In genomic region chr7:31119556-31119955, GRCm38 (mm10) we compare ENCODE assay signal across 24 mouse cellular contexts. TPM values are rescaled to one million over a fixed set of nuclear protein-coding genes. Genes with fewer than 3 reads are reported as not detected.
DNase-seq lines count a peak whose midpoint lies in the region; TF ChIP-seq lines count a peak whose summit lies in the region.
"Had no signal": no experiment of that assay in that cellular context is flagged by ENCODE, and none has a peak within 500 bp of the region (broad histone marks: within the 10 kb centered on the region; RNA-seq: fewer than 3 reads in every experiment).

No protein-coding gene starts in this region.

- peak overlapping the region; percentile 83 for H3K27ac ChIP-seq in cerebellum, adult 2 months (ENCODE audit: insufficient read depth, low read length)
- H3K27ac ChIP-seq in gastrocnemius, adult 2 months, result peak overlapping the region; percentile 93
- peak overlapping the region; percentile 11; the same call in 1 of the 2 replicates for H3K27ac ChIP-seq in layer of hippocampus, adult 2 months

- no peak for TF ChIP-seq CTCF in cerebellum, adult 2 months (IDR thresholded peaks at IDR 0.05; ENCODE audit: borderline replicate concordance, insufficient read depth, low read depth, low read length)
- no peak for TF ChIP-seq CTCF in gastrocnemius, adult 2 months (IDR thresholded peaks at IDR 0.05)
- TF ChIP-seq CTCF in layer of hippocampus, adult 2 months (conservative IDR thresholded peaks at IDR 0.05), result no peak

- intact Hi-C loops in gastrocnemius, adult 2 months (cut with DNase I), result no loop called here

- no peak overlapping the region for H3K4me3 ChIP-seq in cerebellum, adult 2 months (replicated peaks; ENCODE audit: insufficient read depth, low read depth, low read length)
- H3K4me3 ChIP-seq in gastrocnemius, adult 2 months, result no peak overlapping the region; the same call in 1 of the 2 replicates
- H3K4me3 ChIP-seq in layer of hippocampus, adult 2 months, result no peak overlapping the region

- peak in 1 of 2 experiments; percentile 46 for DNase-seq in cerebellum, adult 2 months
- no peak for DNase-seq in cerebellum, postnatal 4 days (ENCODE audit: low spot score in 2 of 2)
- DNase-seq in cerebellum, adult 9-11 months, result peak; percentile 57
- DNase-seq in cerebellum, postnatal 36 days, result no peak
- DNase-seq in gastrocnemius, adult 2 months, result peak; percentile 61
- no peak for DNase-seq in gastrocnemius, adult 18-20 months (ENCODE audit: low spot score)
- no peak for DNase-seq in layer of hippocampus, adult 2 months (ENCODE audit: low spot score in 2 of 2)
- DNase-seq in layer of hippocampus, adult 18-20 months (ENCODE audit: low spot score in 2 of 2), result no peak
- DNase-seq: adrenal gland, adult 2 months; adrenal gland, adult 8-10 months; adrenal gland, postnatal 10 days; adrenal gland, postnatal 14 days; adrenal gland, postnatal 25 days; adrenal gland, postnatal 36 days; B cell, adult 2 months; cerebellum, adult 11 months; cerebellum, adult 11-12 months had no signal

- peaks cover 64% of the 10 kb centered on the region for H3K4me1 ChIP-seq in cerebellum, adult 2 months (ENCODE audit: control insufficient read depth, insufficient read depth, low read length)

- 31% methylated on average over 5 of the region's 5 CpGs for WGBS in cerebellum, adult 2 months

- H3K27me3 ChIP-seq in cerebellum, adult 2 months (ENCODE audit: control insufficient read depth, insufficient read depth, low read length), result no peaks in the 10 kb centered on the region
- H3K27me3 ChIP-seq: CH12.LX, Patski had no signal

- TF ChIP-seq POLR2A in cerebellum, adult 2 months (IDR thresholded peaks at IDR 0.05; ENCODE audit: borderline replicate concordance, insufficient read depth, low read length), result no peak

RNA-seq across cellular contexts. Expression of gene Hpn, which starts 4.5 kb away (rescaled TPM):
- 9.4 and 10.8 TPM in 2 replicates for polyA plus RNA-seq in cerebellum, adult 2 months (2012; rRNA removed)
- 10 to 100 TPM; 14.0 to 15.9 TPM for total RNA-seq in gastrocnemius, adult 2 months (2021)
- 10 to 100 TPM; 15.0 to 20.7 TPM for total RNA-seq in gastrocnemius, adult 18-20 months (2021)
- total RNA-seq in layer of hippocampus, adult 2 months (2021), result 1 to 10 TPM; 2.9 to 7.1 TPM
- total RNA-seq in layer of hippocampus, adult 18-20 months (2021), result 1 to 10 TPM; 4.3 to 7.0 TPM
- polyA plus RNA-seq: C2C12, G1E had no signal

RNA-seq across cellular contexts. Expression of gene Scn1b, which starts 7.2 kb away (rescaled TPM):
- 1,376 and 1,380 TPM in 2 replicates for polyA plus RNA-seq in cerebellum, adult 2 months (2012; rRNA removed)
- total RNA-seq in gastrocnemius, adult 2 months (2021), result 100 to 1,000 TPM; 748 to 815 TPM
- 100 to 1,000 TPM; 924 to 953 TPM for total RNA-seq in gastrocnemius, adult 18-20 months (2021)
- total RNA-seq in layer of hippocampus, adult 2 months (2021), result 100 to 1,000 TPM; 585 to 611 TPM
- total RNA-seq in layer of hippocampus, adult 18-20 months (2021), result 100 to 1,000 TPM; 669 to 714 TPM
- total RNA-seq: G1E, MEL had no signal
- polyA plus RNA-seq: activated CD4-positive, CD25-positive, alpha-beta regulatory T cell, adult 4 months; CD4-positive, CD25-positive, alpha-beta regulatory T cell, adult 4 months; G1E had no signal

RNA-seq across cellular contexts. Expression of gene Gramd1a, which starts 36.1 kb away (rescaled TPM):
- polyA plus RNA-seq in cerebellum, adult 2 months (2012; rRNA removed), result 148 and 153 TPM in 2 replicates
- total RNA-seq in gastrocnemius, adult 2 months (2021), result 10 to 100 TPM; 47.2 to 61.7 TPM
- total RNA-seq in gastrocnemius, adult 18-20 months (2021), result 10 to 100 TPM; 35.7 to 37.1 TPM
- total RNA-seq in layer of hippocampus, adult 2 months (2021), result 100 to 1,000 TPM; 118 to 124 TPM
- 100 to 1,000 TPM; 108 to 115 TPM for total RNA-seq in layer of hippocampus, adult 18-20 months (2021)

RNA-seq across cellular contexts. Expression of gene Fxyd3, which starts 43.1 kb away (rescaled TPM):
- 1.3 and 1.4 TPM in 2 replicates for polyA plus RNA-seq in cerebellum, adult 2 months (2012; rRNA removed)
- 1 to 10 TPM; 1.2 to 1.4 TPM for total RNA-seq in gastrocnemius, adult 2 months (2021)
- 1 to 10 TPM in 1 of 2 experiments, under 1 TPM in 1; 1.00 to 1.6 TPM for total RNA-seq in gastrocnemius, adult 18-20 months (2021)
- total RNA-seq in layer of hippocampus, adult 2 months (2021), result 1 to 10 TPM in 1 of 2 experiments, not detected in 1; 1.7 TPM
- total RNA-seq in layer of hippocampus, adult 18-20 months (2021), result under 1 TPM; 0.58 to 0.92 TPM
- total RNA-seq: CH12.LX, MEL had no signal
- polyA plus RNA-seq: activated CD4-positive, CD25-positive, alpha-beta regulatory T cell, adult 4 months; G1E; Patski had no signal

Comparison
In these comparisons a context has a peak if more than half of its experiments do, and no peak if none do; other contexts are left out.
1. DNase-seq: peak in cerebellum, adult 9-11 months (single experiment) and gastrocnemius, adult 2 months (single experiment); none in cerebellum, postnatal 4 days (0 of 2), cerebellum, postnatal 36 days (0 of 2), gastrocnemius, adult 18-20 months (single experiment), layer of hippocampus, adult 2 months (0 of 2) and layer of hippocampus, adult 18-20 months (0 of 2).
2. H3K27ac ChIP-seq: peak in every context shown above with its lines; median percentile 93 in gastrocnemius, adult 2 months; 83 in cerebellum, adult 2 months; 11 in layer of hippocampus, adult 2 months.